Comparison of ENCODE assay signal across 8 mouse cellular contexts in genomic region chr11:9317076-9317929, GRCm38 (mm10).
DNase-seq lines count a peak whose midpoint lies in the region; ATAC-seq and TF ChIP-seq lines count a peak whose summit lies in the region.

No protein-coding gene starts in this region.

- TF ChIP-seq RAD21 in MEL (IDR thresholded peaks at IDR 0.05; ENCODE audit: low read depth, low read length) = peak; percentile 92

- H3K9ac ChIP-seq in MEL (ENCODE audit: control insufficient read depth, low read depth, low read length, poor library complexity, severe bottlenecking) = no peak overlapping the region
- H3K9ac ChIP-seq in forebrain, embryonic 11.5 days (ENCODE audit: low read length) = no peak overlapping the region
- no peak overlapping the region for H3K9ac ChIP-seq in hindbrain, embryonic 15.5 days

- peak; percentile 78 to 89 (median 83) for TF ChIP-seq CTCF in MEL (IDR thresholded peaks at IDR 0.05 in 2 of 3, conservative IDR thresholded peaks at IDR 0.05 in 1 of 3; ENCODE audit: control insufficient read depth in 1 of 3, insufficient read depth in 1 of 3, low read depth in 2 of 3, low read length in 3 of 3, poor library complexity in 1 of 3, severe bottlenecking in 1 of 3)
- TF ChIP-seq CTCF in brain, embryonic 14.5 days (IDR thresholded peaks at IDR 0.05; ENCODE audit: borderline replicate concordance, extremely low read depth, insufficient read depth, insufficient read length) = peak; percentile 86; the same call in 1 of the 2 replicates

- ATAC-seq in forebrain, embryonic 11.5 days (replicated peaks; ENCODE audit: low FRiP score) = peak; percentile 82
- peak; percentile 94 for ATAC-seq in hindbrain, embryonic 15.5 days (ENCODE audit: low FRiP score, low read depth)
- ATAC-seq in megakaryocyte progenitor cell, adult 5-6 weeks (replicated peaks; ENCODE audit: poor library complexity) = peak; percentile 78
- ATAC-seq in inflammation-experienced regulatory T-cells, adult 6 months = no peak

- no peaks in the 10 kb centered on the region for H3K4me1 ChIP-seq in MEL (ENCODE audit: control insufficient read depth in 1 of 2, insufficient read depth in 2 of 2, low read length in 2 of 2)
- H3K4me1 ChIP-seq in forebrain, embryonic 11.5 days (replicated peaks; ENCODE audit: control insufficient read depth, insufficient read depth, low read length) = no peaks in the 10 kb centered on the region
- no peaks in the 10 kb centered on the region for H3K4me1 ChIP-seq in hindbrain, embryonic 15.5 days (replicated peaks)

- TF ChIP-seq EP300 in MEL (IDR thresholded peaks at IDR 0.05; ENCODE audit: low read depth in 1 of 2, low read length in 2 of 2) = no peak

- H3K4me2 ChIP-seq in forebrain, embryonic 11.5 days (ENCODE audit: low read depth, low read length, severe bottlenecking) = no peak overlapping the region
- H3K4me2 ChIP-seq in hindbrain, embryonic 15.5 days = no peak overlapping the region

- peak; percentile 58 for DNase-seq in MEL (ENCODE audit: low read depth, low spot score)
- peak; percentile 86 for DNase-seq in brain, embryonic 14.5 days (ENCODE audit: low read depth)
- peak; percentile 78 for DNase-seq in forebrain, embryonic 11.5 days (ENCODE audit: low spot score)
- peak; percentile 39 for DNase-seq in left cerebral cortex, adult 11 months (ENCODE audit: low spot score)
- DNase-seq in right cerebral cortex, postnatal 4 days = peak; percentile 96

- no peak overlapping the region for H3K27ac ChIP-seq in MEL (ENCODE audit: control insufficient read depth, low read depth, low read length)
- no peak overlapping the region for H3K27ac ChIP-seq in forebrain, embryonic 11.5 days (ENCODE audit: low read depth, low read length)
- H3K27ac ChIP-seq in hindbrain, embryonic 15.5 days (replicated peaks) = no peak overlapping the region

- H3K27me3 ChIP-seq in MEL (ENCODE audit: control insufficient read depth in 1 of 2, insufficient read depth in 2 of 2, low read length in 2 of 2) = no peaks in the 10 kb centered on the region
- H3K27me3 ChIP-seq in forebrain, embryonic 11.5 days (ENCODE audit: control insufficient read depth, insufficient read depth, low read length) = no peaks in the 10 kb centered on the region
- no peaks in the 10 kb centered on the region for H3K27me3 ChIP-seq in hindbrain, embryonic 15.5 days

- H3K4me3 ChIP-seq in MEL (ENCODE audit: control insufficient read depth in 1 of 2, insufficient read depth in 1 of 2, low read depth in 2 of 2, low read length in 2 of 2) = no peak overlapping the region
- no peak overlapping the region for H3K4me3 ChIP-seq in forebrain, embryonic 11.5 days (ENCODE audit: low read depth, low read length)
- no peak overlapping the region for H3K4me3 ChIP-seq in hindbrain, embryonic 15.5 days

- H3K79me2 ChIP-seq in MEL (ENCODE audit: control insufficient read depth, insufficient read depth, low read length, poor library complexity) = no peaks in the 10 kb centered on the region

- 34% methylated on average over 6 of the region's 6 CpGs for WGBS in forebrain, embryonic 11.5 days
- 33% methylated on average over 6 of the region's 6 CpGs for WGBS in hindbrain, embryonic 15.5 days

- H3K9me3 ChIP-seq in MEL (replicated peaks; ENCODE audit: insufficient read depth, low read length) = no peaks in the 10 kb centered on the region
- H3K9me3 ChIP-seq in forebrain, embryonic 11.5 days (ENCODE audit: control insufficient read depth, low read length) = no peaks in the 10 kb centered on the region
- H3K9me3 ChIP-seq in hindbrain, embryonic 15.5 days = no peaks in the 10 kb centered on the region

- H3K36me3 ChIP-seq in MEL (ENCODE audit: control insufficient read depth in 1 of 2, insufficient read depth in 2 of 2, low read length in 2 of 2) = no peaks in the 10 kb centered on the region
- H3K36me3 ChIP-seq in forebrain, embryonic 11.5 days (ENCODE audit: control insufficient read depth, insufficient read depth, low read length) = no peaks in the 10 kb centered on the region
- H3K36me3 ChIP-seq in hindbrain, embryonic 15.5 days = no peaks in the 10 kb centered on the region

- no peak for TF ChIP-seq POLR2A in MEL (IDR thresholded peaks at IDR 0.05; ENCODE audit: control insufficient read depth in 1 of 2, insufficient read depth in 1 of 2, low read depth in 1 of 2, low read length in 2 of 2, poor library complexity in 1 of 2)
- TF ChIP-seq POLR2A in brain, embryonic 14.5 days (IDR thresholded peaks at IDR 0.05; ENCODE audit: borderline replicate concordance, extremely low read depth, insufficient read depth, insufficient read length, poor library complexity, severe bottlenecking) = no peak

TF ChIP-seq in MEL, 35 proteins besides CTCF, POLR2A, EP300 and RAD21:
- TF ChIP-seq CHD2 (IDR thresholded peaks at IDR 0.05; ENCODE audit: low read length) (no peak), ZC3H11A (IDR thresholded peaks at IDR 0.05; ENCODE audit: low read depth, low read length) (peak; percentile 71), GABPA (IDR thresholded peaks at IDR 0.05; ENCODE audit: low read depth, low read length) (no peak), ZNF384 (IDR thresholded peaks at IDR 0.05; ENCODE audit: low read depth, low read length) (no peak), USF2 (IDR thresholded peaks at IDR 0.05; ENCODE audit: borderline replicate concordance in 1 of 2, insufficient read depth in 1 of 2, low read depth in 1 of 2, low read length in 2 of 2) (no peak), SMC3 (IDR thresholded peaks at IDR 0.05; ENCODE audit: low read depth, low read length) (peak; percentile 85), UBTF (IDR thresholded peaks at IDR 0.05; ENCODE audit: borderline replicate concordance, insufficient read depth, low read depth, low read length) (no peak)

Comparison
In these comparisons a context has a peak if more than half of its experiments do, and no peak if none do; other contexts are left out.
1. DNase-seq: peak in every context shown above with its lines; median percentile 96 in right cerebral cortex, postnatal 4 days; 86 in brain, embryonic 14.5 days; 78 in forebrain, embryonic 11.5 days; 58 in MEL; 39 in left cerebral cortex, adult 11 months.